Mouse (Mus musculus): Measurements from ENCODE around the gene Cdk17. TPM values are rescaled to one million over a fixed set of nuclear protein-coding genes. Genes with fewer than 3 reads are reported as not detected.

The Cdk17 gene
- total and polyA plus RNA-seq, 2 experiments = 11.3 to 17.1 TPM

- DNase-seq (ENCODE audit: extremely low read depth, low read depth, low spot score) = peak; percentile 39
- Histone ChIP-seq H3K79me2 (ENCODE audit: control insufficient read depth, insufficient read depth, low read length) (no peaks in the 10 kb centered on the region), H3K4me1 (ENCODE audit: control insufficient read depth, insufficient read depth, low read length) (peaks cover 4% of the 10 kb centered on the region; the same call in 1 of the 2 replicates), H3K9ac (ENCODE audit: low read depth, low read length) (no peak overlapping the region), H3K36me3 (ENCODE audit: control insufficient read depth, insufficient read depth, low read length) (no peaks in the 10 kb centered on the region), H3K4me3 (ENCODE audit: insufficient read depth, low read depth, low read length) (no peak overlapping the region), H3K27ac (replicated peaks; ENCODE audit: insufficient read depth, low read depth, low read length) (no peak overlapping the region), H3K27me3 (ENCODE audit: control insufficient read depth, insufficient read depth, low read length) (no peaks in the 10 kb centered on the region)
- no peak for TF ChIP-seq POLR2A (IDR thresholded peaks at IDR 0.05; ENCODE audit: extremely low read depth, insufficient read depth, low read length)
- 71% methylated on average over 14 of the region's 14 CpGs for WGBS
Measured at GRCm38 (mm10) chr10:93272986-93273982, 112.6 kb downstream of the Cdk17 start.

- H3K9ac ChIP-seq (ENCODE audit: low read depth, low read length) = no peak overlapping the region
- 59% methylated on average over 2 of the region's 2 CpGs for WGBS
- H3K4me1 ChIP-seq (ENCODE audit: control insufficient read depth, insufficient read depth, low read length) = peaks cover 4% of the 10 kb centered on the region; the same call in 1 of the 2 replicates
- no peak overlapping the region for H3K27ac ChIP-seq (replicated peaks; ENCODE audit: insufficient read depth, low read depth, low read length)
- H3K27me3 ChIP-seq (ENCODE audit: control insufficient read depth, insufficient read depth, low read length) = no peaks in the 10 kb centered on the region
- no peak for TF ChIP-seq CTCF (IDR thresholded peaks at IDR 0.05; ENCODE audit: low read depth, low read length)
- TF ChIP-seq POLR2A (IDR thresholded peaks at IDR 0.05; ENCODE audit: extremely low read depth, insufficient read depth, low read length) = no peak
- DNase-seq (ENCODE audit: extremely low read depth, low read depth, low spot score) = no peak
- H3K36me3 ChIP-seq (ENCODE audit: control insufficient read depth, insufficient read depth, low read length) = no peaks in the 10 kb centered on the region
- no peaks in the 10 kb centered on the region for H3K79me2 ChIP-seq (ENCODE audit: control insufficient read depth, insufficient read depth, low read length)
- H3K4me3 ChIP-seq (ENCODE audit: insufficient read depth, low read depth, low read length) = no peak overlapping the region
Measured at GRCm38 (mm10) chr10:93274277-93274696, 113.6 kb downstream of the Cdk17 start.

- TF ChIP-seq POLR2A (IDR thresholded peaks at IDR 0.05; ENCODE audit: extremely low read depth, insufficient read depth, low read length) (no peak), CTCF (IDR thresholded peaks at IDR 0.05; ENCODE audit: low read depth, low read length) (no peak)
- WGBS = 72% methylated on average over 25 of the region's 25 CpGs
- H3K27ac ChIP-seq (replicated peaks; ENCODE audit: insufficient read depth, low read depth, low read length) = no peak overlapping the region
- H3K27me3 ChIP-seq (ENCODE audit: control insufficient read depth, insufficient read depth, low read length) = no peaks in the 10 kb centered on the region
- H3K4me3 ChIP-seq (ENCODE audit: insufficient read depth, low read depth, low read length) = no peak overlapping the region
- H3K36me3 ChIP-seq (ENCODE audit: control insufficient read depth, insufficient read depth, low read length) = no peaks in the 10 kb centered on the region
- no peak for DNase-seq (ENCODE audit: extremely low read depth, low read depth, low spot score)
- peaks cover 4% of the 10 kb centered on the region; the same call in 1 of the 2 replicates for H3K4me1 ChIP-seq (ENCODE audit: control insufficient read depth, insufficient read depth, low read length)
- H3K79me2 ChIP-seq (ENCODE audit: control insufficient read depth, insufficient read depth, low read length) = no peaks in the 10 kb centered on the region
- no peak overlapping the region for H3K9ac ChIP-seq (ENCODE audit: low read depth, low read length)
Measured at GRCm38 (mm10) chr10:93275212-93276136, 114.8 kb downstream of the Cdk17 start.

GRCm38 (mm10) chr10:93276349-93276763, 115.7 kb downstream of the Cdk17 start:
- H3K4me3 ChIP-seq (ENCODE audit: insufficient read depth, low read depth, low read length) = no peak overlapping the region
- no peak for TF ChIP-seq POLR2A (IDR thresholded peaks at IDR 0.05; ENCODE audit: extremely low read depth, insufficient read depth, low read length)
- no peak for TF ChIP-seq CTCF (IDR thresholded peaks at IDR 0.05; ENCODE audit: low read depth, low read length)
- peaks cover 4% of the 10 kb centered on the region; the same call in 1 of the 2 replicates for H3K4me1 ChIP-seq (ENCODE audit: control insufficient read depth, insufficient read depth, low read length)
- DNase-seq (ENCODE audit: extremely low read depth, low read depth, low spot score) = no peak
- WGBS = 14% methylated on average over 16 of the region's 16 CpGs
- H3K27me3 ChIP-seq (ENCODE audit: control insufficient read depth, insufficient read depth, low read length) = no peaks in the 10 kb centered on the region
- no peak overlapping the region for H3K9ac ChIP-seq (ENCODE audit: low read depth, low read length)
- H3K36me3 ChIP-seq (ENCODE audit: control insufficient read depth, insufficient read depth, low read length) = no peaks in the 10 kb centered on the region
- H3K79me2 ChIP-seq (ENCODE audit: control insufficient read depth, insufficient read depth, low read length) = no peaks in the 10 kb centered on the region
- no peak overlapping the region for H3K27ac ChIP-seq (replicated peaks; ENCODE audit: insufficient read depth, low read depth, low read length)

- Histone ChIP-seq H3K4me1 (ENCODE audit: control insufficient read depth, insufficient read depth, low read length) (peaks cover 4% of the 10 kb centered on the region; the same call in 1 of the 2 replicates), H3K27ac (replicated peaks; ENCODE audit: insufficient read depth, low read depth, low read length) (no peak overlapping the region), H3K9ac (ENCODE audit: low read depth, low read length) (no peak overlapping the region), H3K79me2 (ENCODE audit: control insufficient read depth, insufficient read depth, low read length) (no peaks in the 10 kb centered on the region), H3K27me3 (ENCODE audit: control insufficient read depth, insufficient read depth, low read length) (no peaks in the 10 kb centered on the region), H3K36me3 (ENCODE audit: control insufficient read depth, insufficient read depth, low read length) (no peaks in the 10 kb centered on the region), H3K4me3 (ENCODE audit: insufficient read depth, low read depth, low read length) (no peak overlapping the region)
- TF ChIP-seq CTCF (IDR thresholded peaks at IDR 0.05; ENCODE audit: low read depth, low read length) = no peak
- no peak for TF ChIP-seq POLR2A (IDR thresholded peaks at IDR 0.05; ENCODE audit: extremely low read depth, insufficient read depth, low read length)
- whole genome bisulfite sequencing = 52% methylated on average over 9 of the region's 9 CpGs
- DNase-seq (ENCODE audit: extremely low read depth, low read depth, low spot score) = no peak
Measured at GRCm38 (mm10) chr10:93276857-93277256, 116.2 kb downstream of the Cdk17 start.

Data from liver, adult 2 months (tissue).